Mouse (Mus musculus) stomach, postnatal 0 days (tissue): ENCODE data around the gene Esrrg.

Source experiments
- CTCF ChIP-seq: IDR thresholded peaks from 2 replicates; pipeline ENCODE4 v1.5.1; 2016; ENCODE audit warnings: antibody characterized with exemption, low read depth, mild to moderate bottlenecking, moderate library complexity
- EP300 ChIP-seq: optimal IDR thresholded peaks from 2 replicates; pipeline ENCODE3; 2016; ENCODE audit warnings: antibody characterized with exemption

DNA sequence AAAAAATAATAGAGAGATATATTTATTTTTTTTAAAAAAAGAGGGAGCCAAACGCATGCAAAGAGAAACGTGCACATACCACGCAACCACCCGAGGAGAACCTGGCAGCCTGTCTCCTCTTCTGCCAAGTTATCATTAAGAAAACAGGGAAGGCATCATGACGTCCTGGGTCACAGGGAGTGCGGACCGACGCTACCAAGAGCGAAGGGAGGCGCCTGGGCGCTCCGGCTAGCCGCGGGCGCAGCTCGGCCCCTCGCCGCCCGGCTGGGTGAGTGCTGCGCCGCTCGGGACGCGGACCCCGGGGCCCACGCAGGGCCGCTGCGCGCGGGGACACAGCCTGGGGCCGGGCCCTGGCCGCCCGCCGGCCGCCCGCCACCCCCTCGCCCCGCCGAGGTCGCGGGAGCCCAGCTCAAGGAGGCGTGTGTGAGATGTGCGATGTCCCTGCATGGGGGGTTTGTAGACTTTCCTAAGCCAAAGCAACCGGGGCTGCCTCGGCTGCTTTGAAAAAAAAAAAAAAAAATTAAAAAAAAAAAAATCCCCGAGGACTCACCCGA is 43.2 kb downstream of the Esrrg start:
- TF ChIP-seq EP300 = no peak
- no peak for TF ChIP-seq CTCF
